13 mouse cellular contexts compared by ENCODE assay signal in the genomic region with DNA sequence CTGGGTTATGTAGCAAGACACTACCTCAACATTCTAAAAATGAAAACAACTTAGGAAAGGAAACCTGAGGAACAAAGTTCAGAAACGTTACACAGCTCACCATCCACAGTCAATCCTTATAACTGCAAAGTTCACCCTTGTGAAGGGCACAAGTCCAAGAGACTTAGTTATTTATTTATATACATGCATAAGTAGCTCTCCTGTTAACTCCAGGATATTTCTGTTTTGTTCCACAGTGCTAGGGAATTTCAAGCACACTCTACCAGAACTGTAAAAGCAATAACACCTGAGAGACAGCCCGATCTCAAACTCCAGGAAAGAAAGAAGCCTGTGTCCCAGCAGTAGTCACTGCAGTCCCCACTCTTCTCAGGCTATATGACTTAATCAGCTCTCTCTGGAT. TPM values are rescaled to one million over a fixed set of nuclear protein-coding genes. Genes with fewer than 3 reads are reported as not detected.
A peak's percentile ranks its signal among the peaks of the same experiment; 100 is the strongest.
DNase-seq lines count a peak whose midpoint lies in the region; ATAC-seq and TF ChIP-seq lines count a peak whose summit lies in the region.
"Had no signal": no experiment of that assay in that cellular context is flagged by ENCODE, and none has a peak within 500 bp of the region (broad histone marks: within the 10 kb centered on the region; RNA-seq: fewer than 3 reads in every experiment).

No protein-coding gene starts in this region.

- no peak overlapping the region for H3K4me3 ChIP-seq in heart, embryonic 16.5 days (ENCODE audit: low read length)
- no peak overlapping the region for H3K4me3 ChIP-seq in lung, embryonic 15.5 days
- H3K4me3 ChIP-seq in intestine, postnatal 0 days (ENCODE audit: low read depth, low read length), result no peak overlapping the region
- H3K4me3 ChIP-seq in limb, embryonic 14.5 days (replicated peaks; ENCODE audit: low read length), result no peak overlapping the region
- no peak overlapping the region for H3K4me3 ChIP-seq in cerebellum, adult 2 months (replicated peaks; ENCODE audit: insufficient read depth, low read depth, low read length)
- H3K4me3 ChIP-seq: hindbrain, embryonic 15.5 days; megakaryocyte, embryonic 14.5 days; neural tube, embryonic 12.5 days had no signal

- no peak for TF ChIP-seq CTCF in intestine, postnatal 0 days (IDR thresholded peaks at IDR 0.05; ENCODE audit: low read depth)
- TF ChIP-seq CTCF in cerebellum, adult 2 months (IDR thresholded peaks at IDR 0.05; ENCODE audit: borderline replicate concordance, insufficient read depth, low read depth, low read length), result no peak

- no peak for DNase-seq in heart, adult 18-20 months
- no peak for DNase-seq in lung, postnatal 14 days
- DNase-seq in limb, embryonic 14.5 days (ENCODE audit: low spot score), result no peak
- no peak for DNase-seq in cerebellum, adult 2 months
- DNase-seq: cerebellum, adult 9-10 months; right cerebral cortex, adult 18-20 months; thymus, postnatal 25 days had no signal

- no peaks in the 10 kb centered on the region for H3K36me3 ChIP-seq in heart, embryonic 16.5 days (ENCODE audit: control insufficient read depth, insufficient read depth)
- H3K36me3 ChIP-seq in lung, embryonic 15.5 days, result no peaks in the 10 kb centered on the region
- H3K36me3 ChIP-seq in intestine, postnatal 0 days (ENCODE audit: control insufficient read depth, insufficient read depth), result peaks cover 4% of the 10 kb centered on the region; the same call in 1 of the 2 replicates
- H3K36me3 ChIP-seq in limb, embryonic 14.5 days (ENCODE audit: control insufficient read depth, insufficient read depth, low read length), result no peaks in the 10 kb centered on the region
- H3K36me3 ChIP-seq: hindbrain, embryonic 15.5 days; neural tube, embryonic 12.5 days had no signal

- H3K9me3 ChIP-seq in heart, embryonic 16.5 days (replicated peaks; ENCODE audit: control insufficient read depth, low read length), result no peaks in the 10 kb centered on the region
- H3K9me3 ChIP-seq in lung, embryonic 15.5 days, result no peaks in the 10 kb centered on the region
- H3K9me3 ChIP-seq in intestine, postnatal 0 days (ENCODE audit: control insufficient read depth), result no peaks in the 10 kb centered on the region
- no peaks in the 10 kb centered on the region for H3K9me3 ChIP-seq in limb, embryonic 14.5 days (ENCODE audit: control insufficient read depth, low read length)
- H3K9me3 ChIP-seq: hindbrain, embryonic 15.5 days; megakaryocyte, embryonic 14.5 days; neural tube, embryonic 12.5 days had no signal

- H3K9ac ChIP-seq in heart, embryonic 16.5 days (ENCODE audit: low read length), result peak overlapping the region; percentile 13
- H3K9ac ChIP-seq in lung, embryonic 15.5 days, result no peak overlapping the region
- H3K9ac ChIP-seq in intestine, postnatal 0 days (ENCODE audit: low read depth, low read length), result no peak overlapping the region
- H3K9ac ChIP-seq in limb, embryonic 14.5 days (ENCODE audit: low read depth, low read length, severe bottlenecking), result no peak overlapping the region
- H3K9ac ChIP-seq: hindbrain, embryonic 15.5 days; neural tube, embryonic 12.5 days had no signal

- peaks cover 27% of the 10 kb centered on the region for H3K4me1 ChIP-seq in heart, embryonic 16.5 days (ENCODE audit: control insufficient read depth, insufficient read depth, low read length)
- H3K4me1 ChIP-seq in lung, embryonic 15.5 days, result peaks cover 52% of the 10 kb centered on the region
- no peaks in the 10 kb centered on the region for H3K4me1 ChIP-seq in intestine, postnatal 0 days (replicated peaks; ENCODE audit: control insufficient read depth, insufficient read depth, low read length)
- peaks cover 42% of the 10 kb centered on the region for H3K4me1 ChIP-seq in limb, embryonic 14.5 days (ENCODE audit: control insufficient read depth, insufficient read depth, low read length)
- peaks cover 35% of the 10 kb centered on the region for H3K4me1 ChIP-seq in cerebellum, adult 2 months (ENCODE audit: control insufficient read depth, insufficient read depth, low read length)

- no peak for ATAC-seq in heart, embryonic 16.5 days (replicated peaks; ENCODE audit: extremely low read depth, insufficient read depth, low FRiP score)
- ATAC-seq in lung, embryonic 15.5 days (ENCODE audit: borderline replicate concordance, extremely low read depth, low FRiP score, low TSS enrichment), result no peak
- no peak; the same call in 1 of the 2 replicates for ATAC-seq in intestine, postnatal 0 days
- no peak for ATAC-seq in limb, embryonic 14.5 days (ENCODE audit: low FRiP score, low read depth)

- no peak for TF ChIP-seq POLR2A in limb, embryonic 14.5 days (IDR thresholded peaks at IDR 0.05; ENCODE audit: borderline replicate concordance, extremely low read depth, insufficient read depth, insufficient read length)
- TF ChIP-seq POLR2A in cerebellum, adult 2 months (IDR thresholded peaks at IDR 0.05; ENCODE audit: borderline replicate concordance, insufficient read depth, low read length), result no peak

- no peaks in the 10 kb centered on the region for H3K27me3 ChIP-seq in heart, embryonic 16.5 days (ENCODE audit: control insufficient read depth, insufficient read depth, low read length)
- H3K27me3 ChIP-seq in lung, embryonic 15.5 days, result no peaks in the 10 kb centered on the region
- no peaks in the 10 kb centered on the region for H3K27me3 ChIP-seq in intestine, postnatal 0 days (replicated peaks; ENCODE audit: control insufficient read depth, insufficient read depth, low read length)
- no peaks in the 10 kb centered on the region for H3K27me3 ChIP-seq in limb, embryonic 14.5 days (ENCODE audit: control insufficient read depth, insufficient read depth, low read length)
- H3K27me3 ChIP-seq in cerebellum, adult 2 months (ENCODE audit: control insufficient read depth, insufficient read depth, low read length), result no peaks in the 10 kb centered on the region
- H3K27me3 ChIP-seq: hindbrain, embryonic 15.5 days; megakaryocyte, embryonic 14.5 days; neural tube, embryonic 12.5 days had no signal

- no peak overlapping the region for H3K4me2 ChIP-seq in heart, embryonic 16.5 days (ENCODE audit: low read depth, low read length)
- no peak overlapping the region for H3K4me2 ChIP-seq in lung, embryonic 15.5 days
- no peak overlapping the region for H3K4me2 ChIP-seq in intestine, postnatal 0 days (replicated peaks; ENCODE audit: low read depth)
- no peak overlapping the region for H3K4me2 ChIP-seq in limb, embryonic 14.5 days (replicated peaks; ENCODE audit: low read depth, low read length, severe bottlenecking)
- H3K4me2 ChIP-seq: hindbrain, embryonic 15.5 days; neural tube, embryonic 12.5 days had no signal

- H3K27ac ChIP-seq in heart, embryonic 16.5 days (ENCODE audit: low read length), result peak overlapping the region; percentile 73
- H3K27ac ChIP-seq in lung, embryonic 15.5 days, result peak overlapping the region; percentile 66
- H3K27ac ChIP-seq in intestine, postnatal 0 days (ENCODE audit: low read depth, low read length), result peak overlapping the region; percentile 55
- peak overlapping the region; percentile 58; the same call in 1 of the 2 replicates for H3K27ac ChIP-seq in limb, embryonic 14.5 days (replicated peaks; ENCODE audit: low read depth, low read length)
- no peak overlapping the region for H3K27ac ChIP-seq in cerebellum, adult 2 months (ENCODE audit: insufficient read depth, low read length)

- WGBS in heart, embryonic 16.5 days, result 50% methylated on average over 2 of the region's 2 CpGs
- WGBS in lung, embryonic 15.5 days, result 38% methylated on average over 2 of the region's 2 CpGs
- WGBS in intestine, postnatal 0 days, result 28% methylated on average over 2 of the region's 2 CpGs
- 49% methylated on average over 2 of the region's 2 CpGs for WGBS in limb, embryonic 14.5 days
- 79% methylated on average over 2 of the region's 2 CpGs for WGBS in cerebellum, adult 2 months

RNA-seq across cellular contexts. Expression of a gene that starts 31.3 kb away (rescaled TPM):
- polyA plus RNA-seq in heart, embryonic 16.5 days (2015; fragmentation: Nextera tagmentation; extraction: Ambion mirVana), result 40.0 and 41.0 TPM in 2 replicates
- total RNA-seq in heart, adult 18-20 months (2021), result 100 to 1,000 TPM; 107 to 116 TPM
- polyA plus RNA-seq in lung, embryonic 15.5 days (2015; fragmentation: Nextera tagmentation; extraction: Ambion mirVana), result 23.3 and 26.1 TPM in 2 replicates
- polyA plus RNA-seq in intestine, postnatal 0 days (2015; fragmentation: Nextera tagmentation; extraction: Ambion mirVana), result 29.6 and 35.1 TPM in 2 replicates
- polyA plus RNA-seq in limb, embryonic 14.5 days (2012; rRNA removed), result 36.0 and 49.8 TPM in 2 replicates
- polyA plus RNA-seq in limb, embryonic 14.5 days (2014; fragmentation: Nextera tagmentation; extraction: Ambion mirVana), result 21.5 and 22.4 TPM in 2 replicates
- 176 and 180 TPM in 2 replicates for polyA plus RNA-seq in cerebellum, adult 2 months (2012; rRNA removed)

RNA-seq across cellular contexts. Expression of a gene that starts 31.7 kb away (rescaled TPM):
- polyA plus RNA-seq in heart, embryonic 16.5 days (2015; fragmentation: Nextera tagmentation; extraction: Ambion mirVana), result 2.5 and 3.6 TPM in 2 replicates
- 1 to 10 TPM; 3.3 TPM for total RNA-seq in heart, adult 18-20 months (2021)
- polyA plus RNA-seq in lung, embryonic 15.5 days (2015; fragmentation: Nextera tagmentation; extraction: Ambion mirVana), result 5.8 and 6.1 TPM in 2 replicates
- polyA plus RNA-seq in intestine, postnatal 0 days (2015; fragmentation: Nextera tagmentation; extraction: Ambion mirVana), result 1.7 and 1.9 TPM in 2 replicates
- 1.9 and 2.5 TPM in 2 replicates for polyA plus RNA-seq in limb, embryonic 14.5 days (2012; rRNA removed)
- 1.3 and 2.9 TPM in 2 replicates for polyA plus RNA-seq in limb, embryonic 14.5 days (2014; fragmentation: Nextera tagmentation; extraction: Ambion mirVana)
- polyA plus RNA-seq in cerebellum, adult 2 months (2012; rRNA removed), result 7.1 and 8.0 TPM in 2 replicates
